Mouse (Mus musculus) heart, adult 2 months (tissue): Measurements from ENCODE around the gene Gm17651. TPM values are rescaled to one million over a fixed set of nuclear protein-coding genes. Genes with fewer than 3 reads are reported as not detected.

Experiments used
- DNase-seq, 2 experiments: peaks; one replicate each; pipeline ENCODE4 v3.0.0; 2021
- H3K27ac ChIP-seq: fragments of 200-600 bp; 2 replicates; pipeline ENCODE4 v1.8.1; 2022
- H3K27me3 ChIP-seq: fragments of 200-500 bp; 2 replicates; pipeline ENCODE4 v1.6.1; 2012; ENCODE audit warnings: mild to moderate bottlenecking, low read length, inconsistent platforms, mixed read lengths; ENCODE audit not compliant: control insufficient read depth, insufficient read depth
- H3K36me3 ChIP-seq: fragments of 200-500 bp; 2 replicates; pipeline ENCODE4 v1.6.1; 2012; ENCODE audit warnings: low read length, inconsistent platforms; ENCODE audit not compliant: control insufficient read depth, insufficient read depth
- H3K4me1 ChIP-seq: fragments of 200-500 bp; 2 replicates; pipeline ENCODE4 v1.6.1; 2011; ENCODE audit warnings: low read length; ENCODE audit not compliant: control insufficient read depth, insufficient read depth
- H3K4me3 ChIP-seq: fragments of 200-600 bp; 2 replicates; pipeline ENCODE4 v1.8.1; 2022
- H3K79me2 ChIP-seq: fragments of 200-500 bp; replicated peaks from 2 replicates; pipeline ENCODE4 v1.6.1; 2012; ENCODE audit warnings: mild to moderate bottlenecking, inconsistent platforms, low read length, moderate library complexity, mixed read lengths; ENCODE audit not compliant: control insufficient read depth, insufficient read depth
- H3K9ac ChIP-seq: fragments of 200-500 bp; 2 replicates; pipeline ENCODE4 v1.6.1; 2012; ENCODE audit warnings: low read depth, mild to moderate bottlenecking, control low read depth, inconsistent platforms, low read length, mixed read lengths
- CTCF ChIP-seq: fragments of 200-600 bp; IDR thresholded peaks from 2 replicates; pipeline ENCODE4 v1.8.1; 2022; ENCODE audit warnings: antibody characterized with exemption, mild to moderate bottlenecking, moderate library complexity
- EP300 ChIP-seq: fragments of 200-500 bp; IDR thresholded peaks from 2 replicates; pipeline ENCODE4 v1.6.1; 2011; ENCODE audit warnings: low read depth, low read length, control low read depth; ENCODE audit not compliant: insufficient read depth
- POLR2A ChIP-seq: fragments of 200-500 bp; IDR thresholded peaks from 2 replicates; pipeline ENCODE4 v1.6.1; 2011; ENCODE audit warnings: mild to moderate bottlenecking, low read depth, low read length, control low read depth; ENCODE audit not compliant: insufficient read depth
- WGBS: fragments of 180-500 bp; shearing (Covaris S2); methylation state at CpG from one replicate; pipeline ENCODE4 v1.1.7; 2018; 5-methylcytosine and 5-hydroxymethylcytosine counted together
- intact Hi-C: fragments of 180-260 bp; cut with DNase I; formaldehyde crosslinking; loops from one replicate; pipeline ENCODE4 v1.15.1; 2025
- polyA plus RNA-seq: library from polyadenylated mRNA; depleted of rRNA; stranded (reverse); fragments of >200 nt; gene quantifications from 2 replicates; pipeline ENCODE4 v1.2.3, GENCODE M21; 2012
- total RNA-seq, 2 experiments: library from RNA; stranded (reverse); gene quantifications; 2 replicates each; pipeline ENCODE4 v1.2.3; 2021

The Gm17651 gene
- total and polyA plus RNA-seq, 3 experiments: not detected

DNA sequence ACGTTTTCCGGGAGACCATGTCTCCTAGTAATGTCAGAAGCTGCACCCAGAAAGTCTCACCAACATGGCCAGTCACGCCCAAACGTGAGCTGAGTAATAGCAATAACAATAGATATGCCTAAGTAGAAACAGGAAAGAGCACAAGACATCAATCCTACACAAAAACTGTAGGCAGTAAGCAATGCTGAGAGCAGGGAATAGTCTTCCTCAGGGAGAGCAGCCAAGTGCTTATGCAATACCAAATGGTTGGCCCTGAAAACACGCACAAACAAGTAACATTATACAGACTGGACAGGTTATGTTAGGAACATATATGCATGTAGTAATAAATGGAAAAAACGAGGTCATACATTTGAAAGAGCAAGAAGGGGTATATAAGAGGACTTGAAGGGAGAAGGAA lies 25.0 kb downstream of the Gm17651 start:
- no peak for TF ChIP-seq EP300
- TF ChIP-seq POLR2A: no peak
- no peak for TF ChIP-seq CTCF
- Histone ChIP-seq H3K9ac (no peak overlapping the region), H3K4me1 (peaks cover 2% of the 10 kb centered on the region), H3K27ac (peak overlapping the region; percentile 52), H3K27me3 (no peaks in the 10 kb centered on the region), H3K4me3 (no peak overlapping the region), H3K79me2 (no peaks in the 10 kb centered on the region), H3K36me3 (peaks cover 15% of the 10 kb centered on the region)
- intact Hi-C loops: no loop called here
- WGBS: 57% methylated on average over 6 of the region's 6 CpGs
- DNase-seq: no peak

DNA sequence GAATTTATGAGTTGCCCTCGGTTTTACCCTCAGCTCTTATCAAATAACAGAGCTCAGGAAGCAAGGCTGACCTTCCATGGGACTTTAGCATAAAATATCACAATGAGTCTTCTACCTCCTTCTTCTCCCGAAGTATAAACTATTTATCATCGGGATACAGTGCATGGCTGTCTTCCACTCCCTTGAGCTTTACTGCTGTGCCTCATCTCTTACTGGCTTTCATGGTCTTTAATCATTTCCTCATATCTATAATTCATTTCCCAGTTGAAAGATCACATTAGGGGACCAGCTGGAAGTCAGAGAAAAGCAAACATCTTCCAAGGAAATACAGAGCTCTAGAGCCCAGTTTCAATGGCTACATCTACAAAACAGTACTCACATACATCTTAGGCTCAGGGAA lies 25.5 kb downstream of the Gm17651 start:
- no peak overlapping the region for H3K4me3 ChIP-seq
- no peak for DNase-seq
- H3K27ac ChIP-seq: peak overlapping the region; percentile 52
- H3K4me1 ChIP-seq: peaks cover 2% of the 10 kb centered on the region
- H3K27me3 ChIP-seq: no peaks in the 10 kb centered on the region
- no peak for TF ChIP-seq CTCF
- TF ChIP-seq POLR2A: no peak
- WGBS: 36% methylated on average over 3 of the region's 3 CpGs
- H3K36me3 ChIP-seq: peaks cover 16% of the 10 kb centered on the region
- H3K79me2 ChIP-seq: no peaks in the 10 kb centered on the region
- intact Hi-C loops: no loop called here
- H3K9ac ChIP-seq: no peak overlapping the region

DNA sequence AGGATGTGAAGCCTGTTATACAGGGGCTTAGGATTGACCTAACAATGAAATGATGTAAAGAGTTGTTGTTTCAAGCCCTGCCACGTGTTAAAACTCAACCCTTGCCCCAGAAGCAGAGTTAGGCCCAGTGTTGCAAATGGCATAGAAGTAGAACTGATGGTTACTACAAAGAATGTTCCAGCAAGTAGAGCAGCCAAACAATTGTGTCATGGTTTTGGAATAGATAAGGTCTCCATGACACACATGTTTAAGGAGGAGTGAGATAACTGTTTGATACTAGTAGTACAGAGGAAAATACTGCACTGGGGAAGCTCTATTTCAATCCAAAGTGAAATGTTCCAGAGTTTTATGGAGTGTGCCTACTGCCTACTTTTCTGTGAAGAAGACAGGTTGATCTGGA lies 26.0 kb downstream of the Gm17651 start:
- H3K4me3 ChIP-seq: no peak overlapping the region
- intact Hi-C loops: no loop called here
- whole genome bisulfite sequencing: 3% methylated on average over 1 of the region's 1 CpGs

DNA sequence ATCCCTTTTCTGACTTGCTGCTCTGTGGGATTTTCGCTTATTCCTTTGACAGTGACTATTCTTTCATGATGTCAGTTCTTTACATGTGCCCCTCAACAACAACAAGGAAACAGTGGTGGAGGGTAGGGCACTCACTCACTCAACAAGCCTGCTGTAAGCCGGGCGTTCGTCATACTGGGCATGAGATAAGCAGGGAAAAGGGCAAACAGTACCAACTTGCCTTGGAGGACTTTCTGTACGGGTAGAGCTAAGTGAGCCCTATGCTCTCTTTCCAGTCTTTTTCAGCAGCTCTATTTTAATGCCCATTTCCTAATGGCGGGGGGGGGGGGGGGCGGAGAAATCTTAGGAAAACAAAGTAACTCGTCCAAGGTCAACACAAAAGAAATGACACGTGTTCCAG lies 32.5 kb downstream of the Gm17651 start:
- Histone ChIP-seq H3K4me1 (peaks cover 2% of the 10 kb centered on the region), H3K4me3 (no peak overlapping the region), H3K27me3 (no peaks in the 10 kb centered on the region), H3K27ac (no peak overlapping the region), H3K9ac (no peak overlapping the region), H3K36me3 (peaks cover 3% of the 10 kb centered on the region), H3K79me2 (no peaks in the 10 kb centered on the region)
- intact Hi-C loops: no loop called here
- TF ChIP-seq CTCF (no peak), EP300 (no peak), POLR2A (no peak)
- whole genome bisulfite sequencing: 64% methylated on average over 9 of the region's 9 CpGs
- DNase-seq: no peak

More for the DNA sequence above, 26.0 kb downstream of the Gm17651 start:
- H3K36me3 ChIP-seq: peaks cover 18% of the 10 kb centered on the region
- H3K27me3 ChIP-seq: no peaks in the 10 kb centered on the region
- peak overlapping the region; percentile 52 for H3K27ac ChIP-seq
- peaks cover 2% of the 10 kb centered on the region for H3K4me1 ChIP-seq
- no peak overlapping the region for H3K9ac ChIP-seq
- TF ChIP-seq EP300 (no peak), CTCF (no peak), POLR2A (no peak)
- DNase-seq: no peak
- no peaks in the 10 kb centered on the region for H3K79me2 ChIP-seq

DNA sequence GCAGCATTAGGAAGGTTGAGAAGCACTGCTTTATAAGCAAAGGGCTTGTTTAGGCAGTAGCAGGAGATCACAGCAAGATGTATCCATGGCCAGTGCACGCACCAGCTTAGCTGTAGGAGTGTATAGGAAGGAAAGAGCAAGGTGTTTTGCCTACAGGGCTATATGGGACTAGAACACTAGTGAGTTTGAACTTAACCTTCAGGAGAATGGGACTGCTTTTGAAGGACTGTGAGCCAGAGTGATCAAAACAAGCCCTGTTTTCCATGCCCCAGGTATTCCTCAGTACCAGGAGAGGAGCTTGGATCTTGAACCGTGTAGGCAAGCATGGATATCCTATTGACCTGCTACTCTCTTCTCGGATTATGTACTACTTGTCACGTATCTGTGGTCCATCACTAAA lies 33.1 kb downstream of the Gm17651 start:
- H3K36me3 ChIP-seq: peaks cover 3% of the 10 kb centered on the region
- H3K4me1 ChIP-seq: peaks cover 2% of the 10 kb centered on the region
- 92% methylated on average over 4 of the region's 4 CpGs for WGBS
- no peak overlapping the region for H3K4me3 ChIP-seq
- intact Hi-C loops: no loop called here
- H3K27ac ChIP-seq: no peak overlapping the region
- no peak for TF ChIP-seq POLR2A
- TF ChIP-seq EP300: no peak
- no peak for TF ChIP-seq CTCF
- H3K9ac ChIP-seq: no peak overlapping the region
- H3K27me3 ChIP-seq: no peaks in the 10 kb centered on the region
- DNase-seq: no peak
- no peaks in the 10 kb centered on the region for H3K79me2 ChIP-seq

DNA sequence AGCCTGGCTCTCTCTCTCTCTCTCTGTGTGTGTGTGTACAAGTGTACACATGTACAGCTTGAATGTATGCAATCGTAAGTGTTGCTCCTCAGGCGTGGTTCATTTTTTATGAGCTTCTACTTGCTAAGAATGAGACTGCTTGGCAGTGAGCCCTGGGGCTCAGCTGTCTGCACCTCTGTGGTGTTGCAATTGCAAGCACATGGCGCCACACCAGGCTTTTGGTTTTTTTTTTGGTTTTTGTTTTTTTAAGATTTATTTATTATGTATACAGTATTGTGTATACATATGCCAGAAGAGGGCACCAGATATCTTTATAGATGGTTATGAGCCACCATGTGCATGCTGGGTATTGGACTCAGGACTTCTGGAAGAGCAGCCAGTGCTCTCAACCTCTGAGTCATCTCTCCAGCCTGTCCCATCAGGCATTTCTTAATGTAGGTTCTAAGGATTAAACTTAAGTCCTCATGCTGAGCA lies 40.2 kb downstream of the Gm17651 start:
- no peaks in the 10 kb centered on the region for H3K79me2 ChIP-seq
- DNase-seq: peak; percentile 68 to 73
- 41% methylated on average over 3 of the region's 3 CpGs for WGBS
- H3K36me3 ChIP-seq: peaks cover 5% of the 10 kb centered on the region
- peaks cover 2% of the 10 kb centered on the region; the same call in 1 of the 2 replicates for H3K4me1 ChIP-seq
- H3K9ac ChIP-seq: no peak overlapping the region
- TF ChIP-seq EP300: no peak
- TF ChIP-seq CTCF: peak; percentile 28
- H3K27ac ChIP-seq: no peak overlapping the region
- H3K4me3 ChIP-seq: no peak overlapping the region
- intact Hi-C loops: no loop called here
- H3K27me3 ChIP-seq: no peaks in the 10 kb centered on the region

DNA sequence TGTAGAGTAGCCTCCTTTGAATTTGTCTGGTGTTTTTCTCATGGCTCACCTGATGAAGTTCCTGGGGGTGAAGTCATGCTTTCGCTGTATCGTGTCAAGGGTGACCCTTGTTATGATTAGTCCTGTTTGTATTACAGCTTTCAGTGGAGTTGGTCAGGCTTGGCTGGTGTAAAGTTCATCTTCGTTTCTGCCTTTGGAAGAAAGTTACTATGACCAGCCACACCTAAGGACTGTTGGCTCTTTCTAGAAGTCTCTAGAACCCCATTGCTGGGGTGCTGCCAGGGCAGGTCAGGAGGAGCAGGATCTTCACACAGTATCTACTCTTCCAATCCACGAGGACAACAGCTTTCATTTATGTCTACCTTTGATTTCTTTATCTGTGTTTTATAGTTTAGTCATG lies 41.0 kb downstream of the Gm17651 start:
- Histone ChIP-seq H3K27me3 (no peaks in the 10 kb centered on the region), H3K79me2 (no peaks in the 10 kb centered on the region), H3K4me3 (no peak overlapping the region), H3K9ac (no peak overlapping the region), H3K27ac (no peak overlapping the region), H3K4me1 (peaks cover 4% of the 10 kb centered on the region), H3K36me3 (peaks cover 5% of the 10 kb centered on the region)
- WGBS: 79% methylated on average over 4 of the region's 4 CpGs
- DNase-seq: no peak
- intact Hi-C loops: no loop called here
- no peak for TF ChIP-seq EP300
- TF ChIP-seq CTCF: no peak
- no peak for TF ChIP-seq POLR2A
